Mouse (Mus musculus) erythroblast, embryonic 14.5 days (primary cell): ENCODE results near the gene Btbd6.

ENCODE experiments used
- GATA1 ChIP-seq: IDR thresholded peaks from 2 replicates; pipeline ENCODE4 v1.6.1; 2012; ENCODE audit warnings: low read length, inconsistent platforms, mixed read lengths
- TAL1 ChIP-seq: IDR thresholded peaks from 3 replicates; pipeline ENCODE4 v1.6.1; 2012; ENCODE audit warnings: low read length, inconsistent platforms, mixed read lengths

- TF ChIP-seq TAL1, result no peak
- TF ChIP-seq GATA1, result no peak
Observed at GRCm38 (mm10) chr12:113011702-113012360, 35.5 kb downstream of the Btbd6 start.
